Mouse (Mus musculus): Measurements from ENCODE around the gene Nectin4.
"Not testable (repeated sequence)": the region's sequence is repeated elsewhere in the genome, so short reads cannot be mapped to it uniquely, and the experiment has no call there.

Nectin4 gene

DNA sequence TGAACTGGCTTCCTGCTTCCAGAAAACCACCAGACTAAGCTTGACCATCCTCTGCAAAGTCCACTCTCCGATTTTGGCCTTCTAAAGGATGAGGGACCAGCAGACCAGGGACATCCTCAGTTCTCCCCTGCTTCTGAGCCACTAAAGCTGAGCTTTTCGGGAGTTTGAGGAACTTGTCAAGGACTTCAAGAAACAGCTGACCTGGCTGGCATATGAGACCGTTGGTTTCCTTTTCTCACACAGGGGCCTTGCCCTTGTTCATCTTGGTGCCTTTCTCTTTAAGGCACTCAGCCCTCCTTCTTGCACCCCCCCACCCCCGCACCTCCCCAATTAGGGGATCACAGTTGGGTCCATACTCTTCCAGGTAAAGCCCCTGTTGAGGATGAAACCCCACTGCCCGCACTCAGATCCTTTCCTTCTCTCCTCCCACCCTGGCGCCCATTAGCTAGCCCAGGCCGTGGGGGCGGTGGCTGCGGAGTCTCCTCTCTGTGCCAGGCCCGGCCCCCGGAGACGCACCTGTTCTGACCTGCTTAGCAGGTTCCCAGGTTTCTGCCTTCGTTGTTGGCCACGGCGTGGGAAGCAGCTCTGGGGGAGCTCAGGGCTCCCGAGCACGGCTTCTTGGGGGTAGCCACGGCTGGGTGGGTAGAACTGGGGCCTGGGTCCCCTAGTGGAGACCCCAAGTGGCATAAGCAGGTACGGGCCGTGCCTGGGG is at the start of gene Nectin4:
Nectin4 (plus strand) TSS at position 255 of the 712 bp plus-strand sequence.
- DNase-seq (ENCODE audit: low spot score) = no peak

DNA sequence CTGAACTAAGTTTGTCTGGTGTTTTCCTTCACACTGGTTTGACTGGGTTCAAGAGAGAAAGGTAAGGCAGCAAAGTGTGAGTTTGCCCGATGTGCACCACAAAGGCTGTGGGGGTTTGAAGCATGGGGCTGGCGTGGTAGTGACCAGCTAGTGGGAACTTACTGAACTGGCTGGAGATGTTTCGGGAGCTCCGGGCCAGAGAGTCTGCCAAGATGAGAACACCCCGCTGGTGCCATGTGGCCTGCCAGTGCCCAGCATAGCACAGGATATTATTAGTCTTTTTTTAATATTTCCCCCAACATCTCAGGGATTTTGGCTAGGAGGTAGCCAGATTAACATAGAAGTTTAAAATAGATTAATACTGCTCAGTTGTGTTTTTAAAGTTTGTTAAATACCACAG is 49.7 kb upstream of the Nectin4 start:
- no peak for DNase-seq (ENCODE audit: low spot score)

DNA sequence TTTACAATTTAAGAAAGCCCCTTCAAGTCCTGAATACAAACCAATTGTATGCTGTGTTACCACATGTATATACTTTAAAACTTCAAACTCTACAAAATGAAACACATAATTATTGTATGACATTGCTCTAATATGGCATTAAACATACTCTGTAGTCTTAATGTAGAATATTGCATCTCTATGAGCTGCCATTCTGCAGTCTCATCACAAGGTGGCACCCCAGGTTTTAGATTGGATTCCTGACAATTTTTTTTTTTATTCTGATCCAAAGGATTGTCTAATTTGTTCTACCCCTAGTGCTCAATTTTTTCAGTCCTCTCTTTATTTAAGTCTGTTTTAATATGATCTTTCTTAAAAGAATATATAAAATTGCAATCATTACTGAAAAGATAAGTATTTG is 48.5 kb upstream of the Nectin4 start:
- DNase-seq (ENCODE audit: low spot score) = no peak

DNA sequence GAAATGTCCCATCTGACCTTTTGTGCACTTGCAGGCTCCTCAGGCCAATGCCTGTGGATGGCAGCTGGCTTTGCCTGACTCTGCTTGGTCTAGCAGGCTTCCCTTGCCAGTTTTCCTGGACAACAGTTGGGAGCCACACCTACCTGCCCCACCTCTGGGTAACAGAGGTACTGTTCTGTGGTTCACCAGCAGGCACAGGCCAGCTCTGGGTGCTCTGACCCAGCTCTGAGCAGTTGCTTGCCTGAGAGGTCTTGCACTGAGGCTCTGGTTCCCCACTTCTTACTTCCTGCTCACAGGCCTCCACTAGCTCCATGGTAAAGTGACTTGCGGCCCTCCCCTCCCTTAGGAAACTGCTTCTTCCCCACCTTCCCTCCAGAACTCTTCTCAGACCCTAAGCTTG is 47.9 kb upstream of the Nectin4 start:
- DNase-seq (ENCODE audit: low spot score) = no peak

DNA sequence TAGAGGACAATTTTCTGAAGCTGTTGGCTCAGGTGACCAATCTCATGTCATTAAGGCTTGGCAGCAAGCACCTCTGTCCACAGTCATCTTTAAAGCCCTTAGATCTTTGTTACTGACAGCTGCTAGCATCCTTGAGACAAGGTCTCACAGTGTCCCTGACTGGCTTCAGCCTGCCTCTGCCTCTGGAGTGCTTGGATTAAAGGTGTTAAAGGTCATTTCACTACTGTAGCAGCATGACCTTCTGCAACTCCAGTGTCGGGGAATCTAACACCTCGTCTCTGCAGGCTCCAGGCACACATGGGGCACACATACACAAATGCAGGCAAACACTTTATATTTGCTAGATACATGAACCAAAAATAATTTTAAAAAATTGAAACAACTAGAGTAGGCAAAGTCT is 44.3 kb upstream of the Nectin4 start:
- DNase-seq (ENCODE audit: low spot score) = no peak

DNA sequence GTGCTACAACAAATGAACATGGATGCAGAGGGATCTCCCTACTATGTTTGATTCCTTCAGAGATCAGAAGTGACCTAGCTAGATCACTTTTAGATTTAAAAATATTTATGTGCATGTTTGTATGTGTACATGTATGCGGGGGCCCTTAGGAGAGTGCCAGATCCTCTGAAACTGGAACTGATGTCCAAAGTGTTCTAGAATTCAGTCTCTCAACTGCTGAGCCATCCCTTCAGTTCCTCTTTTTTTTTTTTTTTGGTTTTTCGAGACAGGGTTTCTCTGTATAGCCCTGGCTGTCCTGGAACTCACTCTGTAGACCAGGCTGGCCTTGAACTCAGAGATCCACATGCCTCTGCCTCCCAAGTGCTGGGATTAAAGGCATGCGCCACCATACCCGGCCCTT is 43.3 kb upstream of the Nectin4 start:
- not testable (repeated sequence) for DNase-seq (ENCODE audit: low spot score)

DNA sequence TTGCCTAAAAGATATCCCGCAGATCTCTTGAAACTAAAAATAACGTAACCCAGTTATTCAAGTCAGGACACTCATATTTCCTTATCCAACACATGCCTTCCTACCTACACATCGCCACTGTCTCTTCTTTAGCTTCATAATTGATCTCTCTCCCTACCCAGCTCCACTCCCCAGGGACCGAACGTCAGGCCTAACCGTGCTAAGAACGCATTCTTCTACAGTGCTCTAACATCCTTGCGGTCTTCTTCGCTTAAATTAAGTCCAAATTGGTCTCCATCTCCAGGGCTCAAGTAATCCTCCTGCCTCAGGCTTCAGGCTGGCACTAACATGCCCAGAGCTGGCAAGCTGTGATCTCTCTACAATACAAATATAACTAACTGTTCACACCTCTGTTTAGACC is 41.7 kb upstream of the Nectin4 start:
- DNase-seq (ENCODE audit: low spot score) = no peak

DNA sequence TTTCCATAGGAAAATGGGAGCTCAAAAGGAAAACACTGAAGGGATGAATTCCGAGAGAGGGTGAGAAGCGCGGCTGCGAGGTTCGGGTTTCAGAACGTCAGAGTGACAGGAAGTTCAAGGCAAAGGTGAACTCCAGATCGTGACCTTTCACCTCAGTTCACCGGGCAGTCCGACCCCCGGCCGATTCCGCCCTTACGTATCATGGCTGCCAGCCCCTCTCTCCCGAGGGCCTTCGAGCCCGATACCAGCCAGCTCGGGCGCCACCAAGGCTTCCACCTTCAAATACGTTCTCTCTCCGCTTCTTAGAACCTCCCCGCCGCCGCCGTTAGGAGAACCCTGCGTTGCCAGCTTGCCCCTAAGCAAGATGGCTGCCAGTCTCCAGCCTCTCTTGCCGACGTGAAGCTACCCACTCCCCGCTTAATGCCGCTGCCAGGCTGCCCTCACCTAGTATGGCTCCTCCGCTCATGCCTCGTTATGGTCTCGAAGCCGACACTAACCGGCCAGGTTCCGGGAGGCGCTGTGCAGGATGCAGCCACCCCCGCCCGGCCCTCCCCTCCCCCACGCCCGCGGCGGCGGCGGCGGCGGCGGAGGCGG is 41.0 kb upstream of the Nectin4 start, which contains the start of gene Dedd:
Dedd (plus strand) TSS at position 307 of the 594 bp plus-strand sequence.
- peak; percentile 84 for DNase-seq (ENCODE audit: low spot score)

DNA sequence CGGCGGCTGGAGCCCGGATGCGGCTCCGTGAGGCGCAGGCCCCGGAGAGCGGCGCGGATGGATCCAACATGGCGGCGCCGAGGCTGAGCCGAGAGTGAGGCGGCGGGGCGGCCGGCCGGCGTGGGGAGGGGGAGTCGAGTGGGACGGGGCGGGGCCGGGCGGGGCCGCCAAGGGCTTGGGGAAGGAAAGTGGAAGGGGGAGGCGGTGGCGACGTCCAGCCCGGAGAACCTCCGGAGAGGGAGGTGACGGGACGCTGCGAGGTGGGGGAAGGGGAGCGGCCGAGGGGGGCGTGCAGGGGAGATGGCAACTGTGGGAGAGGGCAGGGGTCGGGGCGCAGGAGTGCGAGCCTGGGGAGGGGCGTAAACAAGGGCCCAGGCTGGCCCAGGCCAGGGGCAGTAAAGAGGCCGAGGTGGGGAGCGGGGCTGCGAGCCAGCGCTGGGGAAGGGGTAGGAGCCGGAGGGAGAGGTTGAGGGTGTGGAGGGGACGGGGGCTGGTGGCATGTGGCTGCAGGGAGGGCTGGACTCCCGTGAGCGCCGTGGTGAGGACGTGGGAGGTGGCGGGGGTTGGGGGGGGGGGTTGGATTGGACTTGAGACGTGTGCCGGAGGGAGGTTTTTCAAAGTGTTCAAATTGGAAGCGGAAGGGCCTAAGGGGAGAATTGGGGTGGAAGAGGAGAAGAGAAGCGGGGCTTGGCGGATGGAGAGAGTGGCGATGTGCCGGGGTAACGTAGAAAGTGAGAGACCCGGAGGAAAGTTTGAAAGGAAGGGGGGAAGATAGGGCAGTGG is 40.3 kb upstream of the Nectin4 start:
- DNase-seq (ENCODE audit: low spot score) = peak; percentile 86

DNA sequence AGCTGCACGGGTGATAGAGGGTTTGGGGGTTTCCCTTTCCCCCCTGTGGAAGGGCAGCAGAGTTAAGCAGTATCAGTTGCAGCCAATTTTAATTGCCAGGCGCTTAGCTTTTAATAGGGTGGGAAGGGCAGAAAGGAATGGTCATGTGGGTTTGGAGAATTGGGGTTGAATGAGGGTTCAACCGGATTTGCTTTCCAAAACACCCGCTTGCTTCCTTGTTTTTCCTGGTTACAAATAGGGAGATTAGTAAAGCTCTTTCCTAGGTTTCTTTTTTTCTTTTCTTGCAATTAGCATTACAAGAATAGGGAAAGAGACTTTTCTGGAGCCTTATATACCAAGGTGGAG is 39.7 kb upstream of the Nectin4 start:
- DNase-seq (ENCODE audit: low spot score) = no peak

DNA sequence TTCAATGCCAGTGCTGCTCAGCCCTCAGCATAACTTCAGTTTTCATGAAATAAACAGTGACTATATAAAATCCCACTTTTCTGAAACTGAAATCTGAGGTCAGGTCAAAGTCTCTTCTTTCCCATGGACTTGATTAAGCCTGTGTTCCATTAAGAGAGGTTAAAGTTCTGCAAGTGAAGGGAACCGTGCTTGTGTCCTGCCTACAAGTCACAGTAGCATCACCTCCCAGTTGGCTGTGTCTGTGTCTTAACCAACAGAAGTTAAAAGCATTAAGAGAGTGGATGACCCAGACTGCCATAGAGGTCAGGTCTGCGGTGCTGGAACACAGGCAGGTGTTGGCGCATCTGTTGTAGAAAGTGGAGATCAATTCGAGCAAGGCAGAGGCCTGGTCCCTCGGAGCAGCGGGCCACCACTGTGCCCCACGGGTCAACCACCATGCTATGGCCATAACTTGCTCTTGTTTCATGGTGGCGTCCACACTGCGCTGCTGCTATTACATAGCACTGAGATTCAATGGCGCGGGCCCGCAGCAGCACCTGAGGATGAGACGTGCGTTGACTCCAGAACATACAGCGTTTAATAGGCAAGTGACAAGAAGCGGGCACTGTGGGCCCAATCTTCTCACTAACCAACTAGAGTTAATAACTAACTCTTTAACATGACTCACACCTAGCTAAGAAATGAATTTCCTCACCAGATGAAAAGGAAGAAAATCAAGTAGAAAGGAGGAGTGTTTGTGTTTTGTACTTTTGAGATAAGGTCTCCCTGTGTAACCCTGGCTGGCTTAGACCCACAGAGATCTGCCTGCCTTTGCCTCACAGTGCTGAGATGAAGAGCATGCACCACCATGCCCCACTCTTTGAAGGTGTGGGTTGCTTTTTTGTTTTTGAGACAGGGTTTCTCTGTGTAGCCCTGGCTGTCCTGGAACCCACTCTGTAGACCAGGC is 27.4 kb upstream of the Nectin4 start:
- no peak for DNase-seq (ENCODE audit: low spot score)

DNA sequence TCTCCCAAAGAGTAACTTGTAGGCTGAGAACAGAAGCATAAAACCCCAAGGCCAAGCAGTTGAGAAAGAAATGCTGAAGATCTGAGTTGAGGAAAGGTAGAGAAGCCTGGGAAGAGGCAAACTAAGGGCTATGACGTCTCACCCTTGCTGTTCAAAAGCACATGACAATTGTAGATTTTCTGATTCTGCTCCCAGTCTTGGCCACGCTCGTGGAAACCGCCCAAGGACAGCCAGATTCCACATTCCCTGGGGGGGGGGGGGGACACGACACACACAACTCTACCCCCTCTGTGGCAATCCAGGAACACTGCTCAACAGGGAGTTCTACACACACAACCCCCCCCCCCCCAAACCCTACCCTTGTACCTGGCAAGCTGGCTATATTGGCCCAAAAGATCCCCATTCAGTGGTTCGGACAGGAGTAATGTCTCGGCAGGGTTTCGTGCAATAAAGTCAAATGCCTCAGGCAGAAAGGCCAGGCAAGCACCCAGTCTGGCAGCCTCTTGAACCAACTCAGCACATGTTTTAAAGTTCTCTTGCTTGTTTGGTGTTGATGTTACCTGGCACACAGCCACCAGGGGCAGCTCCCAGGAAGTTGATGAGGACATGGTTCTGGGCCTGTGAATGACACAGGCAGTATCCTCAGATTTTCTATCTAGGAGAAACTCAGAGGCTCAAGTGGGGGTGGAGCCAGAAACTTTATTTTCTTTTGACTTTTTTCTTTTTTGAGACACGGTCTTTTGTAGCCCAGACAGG is 25.8 kb upstream of the Nectin4 start:
- DNase-seq (ENCODE audit: low spot score) = peak; percentile 70

DNA sequence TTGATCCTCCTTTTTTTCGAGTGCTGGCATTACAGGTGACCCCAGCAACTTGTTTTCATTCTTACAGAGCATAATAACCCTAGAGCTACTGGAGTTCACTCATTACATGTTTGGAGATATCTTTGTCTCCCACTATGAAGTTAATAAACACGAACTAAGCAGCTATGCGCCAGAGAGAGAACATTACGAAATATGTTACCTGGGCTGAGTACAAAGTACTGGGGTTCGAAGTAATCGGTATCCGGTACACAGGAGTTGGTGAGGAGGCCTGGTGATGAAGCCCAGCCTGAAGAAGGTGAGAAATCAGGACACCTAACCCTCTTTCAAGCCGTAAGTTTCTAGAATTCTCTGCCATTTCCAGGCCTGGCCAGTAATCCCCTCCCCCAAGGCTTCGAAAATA is 25.2 kb upstream of the Nectin4 start:
- no peak for DNase-seq (ENCODE audit: low spot score)

DNA sequence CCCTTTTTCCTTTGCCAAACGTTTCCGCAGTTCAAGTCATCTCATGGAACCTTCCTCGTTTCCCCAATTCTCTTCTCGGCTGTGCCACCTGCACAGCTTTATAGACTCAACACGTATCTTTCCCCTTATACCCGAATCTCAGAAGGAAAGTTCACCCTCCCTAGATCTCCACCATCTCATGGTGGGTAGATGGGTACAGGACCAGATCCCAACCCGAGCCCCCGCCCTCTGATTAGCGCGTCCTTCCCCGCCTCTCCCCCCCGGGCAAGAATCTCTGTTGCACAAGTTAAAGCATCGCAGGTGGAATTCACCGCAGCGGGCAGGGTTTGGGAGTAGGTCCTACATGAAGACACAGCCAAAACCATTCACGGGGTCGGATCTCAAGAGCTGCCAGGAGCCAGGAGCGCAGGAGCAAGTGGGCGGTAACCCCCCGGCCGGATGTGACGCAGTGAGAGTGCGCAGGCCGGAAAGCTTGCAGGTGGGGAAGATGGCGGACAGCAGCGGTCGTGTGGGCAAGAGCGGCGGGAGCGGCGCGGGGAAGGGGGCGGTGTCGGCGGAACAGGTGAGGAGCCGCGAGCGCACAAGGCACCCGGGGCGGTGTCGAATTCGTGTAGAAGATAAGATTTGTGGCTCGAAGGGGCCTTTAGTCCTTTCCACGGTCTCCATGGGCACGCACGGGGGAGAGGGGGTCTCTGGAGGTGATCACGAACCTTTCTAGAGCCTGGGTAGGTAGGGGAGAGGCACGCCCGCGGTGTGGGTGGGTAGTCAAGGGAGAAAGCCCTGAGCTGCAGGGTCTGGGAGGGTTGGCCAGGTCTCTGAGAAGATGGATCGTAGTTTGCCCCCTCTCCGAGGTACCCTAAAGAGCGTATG is 24.4 kb upstream of the Nectin4 start, which contains the start of the genes Nit1 and Pfdn2:
Nit1 (minus strand) TSS at position 422 of the 870 bp plus-strand sequence.
Pfdn2 (plus strand) TSS at position 446 of the 870 bp plus-strand sequence.
- DNase-seq (ENCODE audit: low spot score) = peak; percentile 93

DNA sequence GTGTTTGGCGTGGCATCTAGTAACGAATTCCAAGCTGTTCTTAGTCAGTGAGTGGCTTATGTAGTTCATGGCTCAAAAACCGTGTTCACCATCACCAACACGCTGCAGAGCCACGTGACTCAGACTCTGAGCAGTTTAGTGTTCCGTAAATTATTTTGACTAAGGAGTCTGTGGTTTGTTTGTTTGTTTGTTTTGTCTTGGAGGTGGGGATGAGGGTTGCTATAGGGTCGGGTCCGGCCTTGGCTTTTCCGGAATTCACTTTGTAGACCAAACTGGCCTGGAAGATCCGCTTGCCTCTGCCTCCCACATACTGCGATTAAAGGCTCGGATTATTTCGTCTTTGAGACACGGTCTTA is 23.8 kb upstream of the Nectin4 start:
- DNase-seq (ENCODE audit: low spot score) = no peak

DNA sequence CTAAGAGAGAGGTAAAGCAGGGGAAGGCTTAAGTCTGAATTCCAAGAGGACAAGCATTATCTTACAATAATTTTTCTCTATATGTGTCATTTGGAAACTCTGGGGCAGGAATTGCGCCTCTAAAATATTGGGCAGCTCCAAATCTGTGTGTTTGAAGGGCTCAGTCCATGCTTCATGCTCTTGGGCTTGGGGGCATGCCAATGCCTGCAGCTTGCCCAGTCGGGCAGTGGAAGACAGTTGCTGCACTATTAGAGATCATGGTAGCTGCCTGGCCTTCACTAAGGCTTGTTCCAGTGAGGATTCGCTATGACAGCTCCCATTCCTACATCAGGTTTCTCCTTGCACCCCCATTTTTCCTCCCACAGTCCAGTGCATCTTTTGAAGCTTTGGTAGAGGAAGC is 21.2 kb upstream of the Nectin4 start:
- DNase-seq (ENCODE audit: low spot score) = no peak

DNA sequence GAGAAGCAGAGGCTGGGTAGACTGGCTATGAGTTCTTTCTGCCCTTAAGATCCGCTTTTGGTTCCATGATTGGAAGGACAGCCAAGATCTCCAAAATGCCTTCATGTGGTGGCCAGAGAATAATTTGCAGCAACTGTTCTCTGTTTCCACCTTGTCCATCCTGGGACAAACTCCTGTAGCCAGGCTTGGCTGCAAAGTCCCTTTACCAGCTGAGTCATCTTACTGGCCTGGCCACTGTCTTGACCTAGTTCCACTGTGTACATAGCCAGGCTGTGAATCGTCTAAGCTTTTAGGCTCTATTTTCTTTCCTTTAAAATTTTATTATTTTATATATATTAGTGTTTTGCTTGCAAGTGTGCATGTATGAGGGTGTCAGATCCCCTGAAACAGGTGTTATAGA is 20.7 kb upstream of the Nectin4 start:
- no peak for DNase-seq (ENCODE audit: low spot score)

DNA sequence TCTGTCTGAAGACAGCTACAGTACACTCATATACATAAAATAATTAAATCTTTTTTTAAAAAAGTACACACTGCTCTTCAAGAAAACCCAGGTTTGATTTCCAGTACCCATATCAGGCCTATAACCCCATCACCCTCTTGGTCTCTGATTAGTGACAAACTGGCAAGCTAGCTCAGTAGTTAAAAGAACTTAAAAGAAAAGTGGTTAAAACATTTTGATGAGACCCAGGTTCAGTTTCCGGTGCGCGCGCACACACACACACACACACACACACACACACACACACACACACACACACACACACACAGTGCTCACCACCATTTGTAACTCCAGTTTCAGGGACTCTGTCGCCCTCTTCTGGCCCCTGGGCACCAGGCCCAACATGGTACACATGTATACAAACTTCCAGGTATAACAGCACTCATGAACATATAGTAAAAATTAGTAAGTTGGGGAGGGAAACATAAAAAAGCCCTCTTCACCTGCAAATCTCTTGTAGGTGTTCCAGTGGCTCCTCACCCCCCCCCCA is 14.0 kb upstream of the Nectin4 start:
- peak; percentile 55 for DNase-seq (ENCODE audit: low spot score)

DNA sequence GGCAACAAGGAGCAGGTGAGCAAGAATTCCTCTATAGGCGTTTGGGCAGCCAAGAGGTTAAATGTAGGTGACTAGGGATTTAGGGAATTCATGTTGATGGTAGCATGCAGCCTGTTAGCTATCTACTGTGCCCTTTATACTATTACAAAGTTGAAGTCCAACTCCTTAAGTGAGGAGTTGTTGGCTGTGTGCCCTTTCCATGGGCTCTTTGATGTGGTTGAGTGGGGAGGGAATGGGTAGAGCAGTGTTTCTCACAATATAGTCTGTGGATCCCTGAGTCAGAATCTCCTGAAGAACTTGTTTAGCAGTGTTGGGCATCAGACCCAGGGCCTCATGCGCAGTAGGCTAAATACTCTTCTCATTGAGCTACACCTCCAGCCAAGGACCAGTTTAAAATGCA is 13.1 kb upstream of the Nectin4 start:
- DNase-seq (ENCODE audit: low spot score) = no peak

DNA sequence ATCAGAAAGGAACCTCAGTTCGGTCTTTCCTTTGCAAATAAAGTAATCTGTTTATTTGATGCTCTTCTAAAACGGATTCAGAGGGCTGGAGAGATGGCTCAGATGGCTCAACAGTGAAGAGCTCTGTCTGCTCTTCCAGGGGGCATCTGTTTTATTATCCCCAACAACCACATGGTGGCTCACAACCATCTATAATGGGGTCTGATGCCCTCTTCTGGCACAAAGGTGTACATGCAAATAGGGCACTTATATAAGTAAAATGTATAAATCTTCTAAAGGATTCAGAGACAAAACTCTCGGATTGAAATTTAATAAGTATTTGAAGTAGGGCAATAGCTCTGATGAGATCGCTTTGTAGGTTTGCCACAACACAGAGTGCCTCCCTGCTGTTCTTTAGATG is 11.5 kb upstream of the Nectin4 start:
- no peak for DNase-seq (ENCODE audit: low spot score)

All from testis, postnatal 10 days (tissue).